Mouse (Mus musculus): ENCODE results near the gene Babam2.
"Not testable (repeated sequence)": the region's sequence is repeated elsewhere in the genome, so short reads cannot be mapped to it uniquely, and the experiment has no call there.

Babam2 gene

GRCm38 (mm10) chr5:31935936-31936335 lies 238.5 kb downstream of the Babam2 start:
- DNase-seq (ENCODE audit: low read depth, low spot score): no peak

DNA sequence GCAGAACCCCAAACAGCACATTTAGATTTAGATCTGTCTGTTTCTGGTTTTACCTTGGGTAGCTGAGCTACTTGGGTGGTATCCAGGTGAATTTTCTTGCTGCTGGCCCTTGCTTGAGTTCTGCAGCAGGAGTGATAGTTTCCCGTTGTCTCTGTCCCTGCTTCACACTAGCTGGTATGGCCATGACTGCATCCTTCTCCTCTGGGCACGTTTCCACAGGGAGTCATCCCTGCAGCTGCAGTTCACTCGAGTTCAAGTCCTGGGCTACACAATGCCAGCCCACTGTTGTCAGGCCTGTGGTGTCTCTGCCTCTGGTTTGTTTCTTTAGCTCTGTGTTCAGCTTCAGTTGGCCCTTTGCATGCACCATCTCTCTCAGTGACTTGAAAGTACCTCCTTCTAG lies 239.0 kb downstream of the Babam2 start:
- DNase-seq (ENCODE audit: low read depth, low spot score): no peak

DNA sequence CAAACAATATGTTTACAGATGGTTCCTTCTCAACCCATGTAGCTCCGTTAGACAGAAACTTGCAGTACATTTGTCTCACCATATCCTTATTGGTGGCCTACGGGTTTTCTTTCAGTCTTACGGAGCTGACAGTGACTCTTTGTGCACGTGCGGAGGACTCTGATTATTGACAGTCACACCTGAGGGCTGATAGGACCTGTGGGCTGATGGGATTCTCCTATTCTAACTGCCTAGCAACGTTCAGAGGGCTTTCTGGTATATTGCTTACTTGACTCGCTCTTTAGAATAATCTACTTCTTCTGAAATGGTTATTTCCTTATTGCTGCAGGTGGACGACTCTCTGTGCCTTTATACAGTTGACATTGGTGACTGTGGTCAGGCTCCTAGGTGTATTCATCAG lies 243.4 kb downstream of the Babam2 start:
- DNase-seq (ENCODE audit: low read depth, low spot score): no peak

- DNase-seq (ENCODE audit: low read depth, low spot score): no peak
These were observed 249.7 kb downstream of the Babam2 start for GRCm38 (mm10) chr5:31947185-31947584.

DNA sequence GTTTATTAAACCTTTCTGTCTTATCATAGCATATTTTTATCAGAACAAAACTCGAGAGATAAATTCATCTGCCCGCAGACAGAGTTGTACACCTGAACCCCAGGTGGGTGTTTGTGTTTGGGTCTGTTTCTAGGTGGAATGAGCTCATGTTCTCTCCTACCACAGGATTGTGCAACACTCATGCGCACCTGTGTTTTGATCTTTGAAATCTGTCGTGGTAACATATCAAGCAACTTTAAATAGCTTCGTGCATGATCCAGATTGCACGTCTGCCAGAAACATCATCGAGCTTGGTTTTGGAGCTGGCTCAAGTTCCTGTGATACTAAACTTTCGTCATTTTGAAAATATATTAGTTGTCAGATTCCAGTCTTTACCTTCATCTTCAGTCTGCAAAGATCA lies 251.9 kb downstream of the Babam2 start:
- no peak for DNase-seq (ENCODE audit: low read depth, low spot score)

- no peak for DNase-seq (ENCODE audit: low read depth, low spot score)
These were observed 253.0 kb downstream of the Babam2 start for GRCm38 (mm10) chr5:31950532-31950931.

- DNase-seq (ENCODE audit: low read depth, low spot score): no peak
These were observed 257.7 kb downstream of the Babam2 start for GRCm38 (mm10) chr5:31955184-31955583.

DNA sequence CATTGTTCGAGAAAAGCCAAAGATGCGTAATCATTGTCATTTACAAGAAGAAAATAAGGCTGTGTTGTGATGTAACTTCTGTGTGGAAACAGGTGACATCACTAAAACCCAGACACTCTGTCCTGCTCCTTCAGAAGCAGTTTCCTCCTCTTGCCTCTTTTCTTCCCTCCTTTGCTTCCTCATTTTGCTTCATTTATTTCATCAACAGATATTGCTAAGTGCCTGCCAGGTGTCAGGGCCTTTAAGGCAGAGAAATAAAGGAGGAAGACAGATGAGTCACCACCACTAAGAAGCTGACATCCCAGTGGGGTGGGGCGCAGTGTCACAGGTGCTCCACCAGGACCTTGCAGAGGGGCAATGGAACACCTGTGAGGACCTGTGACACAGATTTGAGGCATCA lies 258.9 kb downstream of the Babam2 start:
- DNase-seq (ENCODE audit: low read depth, low spot score): no peak

DNA sequence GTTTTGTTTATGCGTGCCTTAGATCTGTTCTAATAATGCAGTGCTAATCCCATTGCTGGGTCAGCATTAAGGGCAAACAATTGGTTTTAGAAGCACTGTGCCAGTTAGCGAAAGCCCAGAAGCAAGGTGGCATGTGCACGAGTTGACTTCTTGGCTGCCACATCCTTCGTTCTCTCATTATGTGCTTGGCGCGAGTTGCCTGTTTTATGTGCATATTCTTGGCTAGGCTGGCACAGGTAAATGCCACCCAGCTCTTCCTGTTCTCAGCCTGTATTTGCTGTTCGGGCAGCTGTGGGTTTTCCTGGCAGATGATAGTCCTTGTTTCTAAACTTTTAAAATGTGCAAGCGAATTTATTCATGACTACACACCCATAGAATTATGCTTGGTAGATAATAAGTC lies 262.4 kb downstream of the Babam2 start:
- DNase-seq (ENCODE audit: low read depth, low spot score): no peak

DNA sequence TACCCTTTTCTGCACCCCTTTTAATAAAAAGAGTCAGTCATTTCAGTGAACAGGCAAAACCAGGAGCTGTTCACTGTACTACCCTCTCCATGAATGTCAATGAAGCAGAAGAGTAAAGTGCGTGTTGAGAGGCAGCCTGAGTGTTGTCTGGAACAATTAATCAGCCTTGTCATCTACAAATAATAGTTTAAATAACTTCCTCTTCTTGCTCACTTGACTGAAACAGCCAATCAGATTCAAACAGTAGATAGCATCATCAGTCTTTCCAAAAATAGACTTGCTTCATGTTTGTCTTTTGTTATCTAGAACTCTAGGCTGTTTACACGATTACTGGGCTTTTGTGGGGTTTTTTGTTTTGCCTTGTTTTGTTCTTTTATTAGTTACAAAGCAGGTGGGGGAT lies 263.9 kb downstream of the Babam2 start:
- no peak for DNase-seq (ENCODE audit: low read depth, low spot score)

GRCm38 (mm10) chr5:31962346-31962745 lies 264.9 kb downstream of the Babam2 start:
- no peak for DNase-seq (ENCODE audit: low read depth, low spot score)

GRCm38 (mm10) chr5:31963352-31963751 lies 265.9 kb downstream of the Babam2 start:
- DNase-seq (ENCODE audit: low read depth, low spot score): no peak

DNA sequence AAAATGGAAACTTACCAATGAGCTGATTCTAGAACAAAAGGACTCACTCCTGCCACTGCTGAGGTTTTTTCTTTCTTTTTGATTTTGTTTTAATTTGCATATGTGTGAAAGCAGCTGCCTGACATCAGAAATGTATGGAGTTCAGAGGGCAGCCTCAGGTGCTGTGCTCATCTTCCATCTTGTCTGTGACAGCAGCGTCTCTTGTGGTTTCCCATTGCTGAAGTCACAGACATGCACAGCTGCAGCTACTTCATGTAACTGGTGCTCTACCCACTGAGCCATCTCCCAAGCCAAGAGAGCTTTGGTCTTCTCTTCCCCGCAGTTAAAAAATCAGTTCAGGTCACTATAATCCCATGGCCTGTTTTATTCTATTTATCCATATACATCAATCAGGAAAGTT lies 266.4 kb downstream of the Babam2 start:
- no peak for DNase-seq (ENCODE audit: low read depth, low spot score)

GRCm38 (mm10) chr5:31966741-31967140 lies 269.3 kb downstream of the Babam2 start:
- no peak for DNase-seq (ENCODE audit: low read depth, low spot score)

GRCm38 (mm10) chr5:31967526-31967925 lies 270.0 kb downstream of the Babam2 start:
- no peak for DNase-seq (ENCODE audit: low read depth, low spot score)

- no peak for DNase-seq (ENCODE audit: low read depth, low spot score)
These were observed 270.6 kb downstream of the Babam2 start for GRCm38 (mm10) chr5:31968046-31968506.

- not testable (repeated sequence) for DNase-seq (ENCODE audit: low read depth, low spot score)
These were observed 274.9 kb downstream of the Babam2 start for GRCm38 (mm10) chr5:31972416-31972815.

- no peak for DNase-seq (ENCODE audit: low read depth, low spot score)
These were observed 277.2 kb downstream of the Babam2 start for GRCm38 (mm10) chr5:31974614-31975168.

GRCm38 (mm10) chr5:31982061-31982460 lies 284.6 kb downstream of the Babam2 start:
- no peak for DNase-seq (ENCODE audit: low read depth, low spot score)

GRCm38 (mm10) chr5:31983161-31983560 lies 285.7 kb downstream of the Babam2 start:
- no peak for DNase-seq (ENCODE audit: low read depth, low spot score)

DNA sequence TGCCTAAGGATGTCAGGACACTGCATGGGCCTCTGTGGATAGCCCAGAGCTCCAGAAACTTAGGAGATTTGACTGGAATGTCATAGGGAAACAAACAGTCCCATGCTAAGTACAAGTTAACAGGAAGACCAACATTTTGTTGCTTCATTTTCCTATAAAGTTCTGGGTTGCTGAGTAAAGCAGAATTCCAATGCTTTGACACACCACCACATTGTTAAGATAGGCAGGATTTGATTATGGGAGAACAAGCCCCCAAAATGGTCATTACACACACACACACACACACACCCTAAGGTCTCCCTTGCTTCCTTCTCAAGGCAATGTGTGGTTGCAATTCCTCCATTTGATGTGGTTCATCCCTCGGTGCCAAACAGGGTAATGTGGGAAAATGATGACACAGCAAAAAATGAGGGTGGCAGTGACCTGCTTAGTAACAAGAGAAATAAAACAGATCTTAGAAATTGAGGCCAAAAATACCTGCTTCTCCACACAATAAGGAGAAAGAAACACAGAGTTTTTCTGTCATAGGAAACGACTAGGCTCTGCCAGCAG lies 286.4 kb downstream of the Babam2 start:
- DNase-seq (ENCODE audit: low read depth, low spot score): no peak

- no peak for DNase-seq (ENCODE audit: low read depth, low spot score)
These were observed 287.0 kb downstream of the Babam2 start for GRCm38 (mm10) chr5:31984369-31984961.

DNA sequence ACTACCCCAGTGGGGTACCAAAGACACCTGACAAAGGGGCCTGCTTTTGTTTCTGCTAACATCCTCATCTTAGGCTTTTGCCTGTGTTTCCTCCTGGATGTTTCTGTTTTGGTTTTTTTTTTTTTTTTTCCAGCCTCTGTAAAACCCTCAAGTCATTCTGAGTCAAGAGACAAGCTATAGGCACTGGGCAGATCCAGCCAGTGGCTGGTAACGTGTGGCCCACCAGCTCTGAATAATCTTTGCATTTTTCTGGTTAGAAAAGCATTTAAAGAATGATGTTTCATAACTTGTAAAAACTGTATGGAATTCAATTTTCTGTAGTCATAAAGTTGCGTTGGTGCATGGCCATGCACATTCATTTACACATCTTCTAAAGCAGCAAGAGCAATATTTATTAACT lies 287.5 kb downstream of the Babam2 start:
- no peak for DNase-seq (ENCODE audit: low read depth, low spot score)
